Mouse (Mus musculus) CH12.LX (cell line): ENCODE data around the gene Htr1f. TPM values are rescaled to one million over a fixed set of nuclear protein-coding genes. Genes with fewer than 3 reads are reported as not detected.

ENCODE experiments used
- DNase-seq: peaks from one replicate; pipeline ENCODE4 v3.0.0-alpha.2; 2013; ENCODE audit errors: extremely low read depth
- H3K27ac ChIP-seq: 2 replicates; pipeline ENCODE4 v1.5.1; 2012; ENCODE audit warnings: low read depth, mild to moderate bottlenecking, control low read depth, moderate library complexity; ENCODE audit not compliant: insufficient read depth
- H3K27me3 ChIP-seq: replicated peaks from 2 replicates; pipeline ENCODE3; 2012; ENCODE audit warnings: inconsistent platforms
- H3K36me3 ChIP-seq, 2 experiments: replicated peaks in 1 of 2; 2 replicates each; pipeline versions ENCODE3 to v1.6.1; 2012; ENCODE audit warnings: inconsistent platforms in 1 of 2, low read length in 1 of 2, mild to moderate bottlenecking in 1 of 2, mixed read lengths in 1 of 2, moderate library complexity in 1 of 2; ENCODE audit not compliant: control insufficient read depth in 1 of 2, insufficient read depth in 1 of 2
- H3K4me1 ChIP-seq, 2 experiments: 2 replicates each; pipeline ENCODE4 v1.6.1; 2012; ENCODE audit warnings: inconsistent platforms in 1 of 2, moderate library complexity in 1 of 2; ENCODE audit not compliant: insufficient read depth in 2 of 2, control insufficient read depth in 1 of 2
- H3K4me2 ChIP-seq: 2 replicates; pipeline ENCODE4 v1.6.1; 2012; ENCODE audit warnings: low read depth, mild to moderate bottlenecking, control low read depth; ENCODE audit not compliant: poor library complexity, insufficient read depth, severe bottlenecking
- H3K4me3 ChIP-seq, 3 experiments: fragments of 150-350 bp in 1 of 3; sonication (generic) in 1 of 3; replicated peaks in 1 of 3; 2 replicates each; pipeline versions ENCODE3 to v1.5.1; 2011 to 2012; ENCODE audit warnings: low read depth in 2 of 3, low read length in 2 of 3, mild to moderate bottlenecking in 2 of 3, moderate library complexity in 2 of 3, control low read depth in 1 of 3, improper control_type of control experiment in 1 of 3, inconsistent platforms in 1 of 3, mixed read lengths in 1 of 3; ENCODE audit not compliant: poor library complexity in 1 of 3
- H3K79me2 ChIP-seq: replicated peaks from 2 replicates; pipeline ENCODE4 v1.6.1; 2012; ENCODE audit warnings: mild to moderate bottlenecking, moderate library complexity; ENCODE audit not compliant: control insufficient read depth, poor library complexity, insufficient read depth, severe bottlenecking; ENCODE audit errors: extremely low read depth
- H3K9ac ChIP-seq: 2 replicates; pipeline ENCODE4 v1.6.1; 2012; ENCODE audit warnings: low read depth, mild to moderate bottlenecking, control low read depth, moderate library complexity; ENCODE audit not compliant: insufficient read depth
- H3K9me3 ChIP-seq: replicated peaks from 2 replicates; pipeline ENCODE3; 2012; ENCODE audit warnings: low read length, inconsistent platforms, mixed read lengths
- CHD1 ChIP-seq: IDR thresholded peaks from 2 replicates; pipeline ENCODE4 v1.6.1; 2012; ENCODE audit warnings: low read depth, low read length, improper control_type of control experiment, inconsistent platforms
- CTCF ChIP-seq, 2 experiments: IDR thresholded peaks in 1 of 2; conservative IDR thresholded peaks in 1 of 2; 2 replicates each; pipeline ENCODE4 v1.5.1; 2011 to 2012; ENCODE audit warnings: low read depth in 2 of 2, low read length in 2 of 2, improper control_type of control experiment in 1 of 2, inconsistent platforms in 1 of 2, mild to moderate bottlenecking in 1 of 2, moderate library complexity in 1 of 2
- EP300 ChIP-seq: IDR thresholded peaks from 2 replicates; pipeline ENCODE4 v1.6.1; 2011; ENCODE audit warnings: low read length, improper control_type of control experiment
- ETS1 ChIP-seq: conservative IDR thresholded peaks from 2 replicates; pipeline ENCODE4 v1.6.1; 2012; ENCODE audit warnings: low read depth, mild to moderate bottlenecking, inconsistent platforms, low read length, improper control_type of control experiment, moderate library complexity
- GABPA ChIP-seq: IDR thresholded peaks from 2 replicates; pipeline ENCODE4 v1.6.1; 2012; ENCODE audit warnings: low read depth, low read length, improper control_type of control experiment, inconsistent platforms; ENCODE audit not compliant: insufficient replicate concordance
- KAT2A ChIP-seq: IDR thresholded peaks from 2 replicates; pipeline ENCODE4 v1.6.1; 2012; ENCODE audit warnings: low read length, improper control_type of control experiment, inconsistent platforms; ENCODE audit not compliant: insufficient replicate concordance
- MEF2A ChIP-seq: IDR thresholded peaks from 2 replicates; pipeline ENCODE4 v1.6.1; 2014; ENCODE audit warnings: low read depth, mild to moderate bottlenecking, inconsistent platforms, low read length, improper control_type of control experiment, borderline replicate concordance
- MXI1 ChIP-seq: IDR thresholded peaks from 2 replicates; pipeline ENCODE4 v1.6.1; 2011; ENCODE audit warnings: mild to moderate bottlenecking, low read depth, low read length, improper control_type of control experiment
- NELFE ChIP-seq: IDR thresholded peaks from 2 replicates; pipeline ENCODE4 v1.6.1; 2011; ENCODE audit warnings: low read depth, low read length, improper control_type of control experiment
- RAD21 ChIP-seq: IDR thresholded peaks from 2 replicates; pipeline ENCODE4 v1.6.1; 2011; ENCODE audit warnings: low read depth, mild to moderate bottlenecking, low read length, improper control_type of control experiment, moderate library complexity
- RCOR1 ChIP-seq: conservative IDR thresholded peaks from 2 replicates; pipeline ENCODE4 v1.6.1; 2012; ENCODE audit warnings: low read depth, mild to moderate bottlenecking, inconsistent platforms, low read length, improper control_type of control experiment
- SIN3A ChIP-seq: IDR thresholded peaks from 2 replicates; pipeline ENCODE4 v1.6.1; 2012; ENCODE audit warnings: low read length, improper control_type of control experiment, inconsistent platforms
- TBP ChIP-seq: conservative IDR thresholded peaks from 2 replicates; pipeline ENCODE4 v1.6.1; 2011; ENCODE audit warnings: low read depth, low read length, improper control_type of control experiment
- TCF12 ChIP-seq: IDR thresholded peaks from 2 replicates; pipeline ENCODE4 v1.6.1; 2014; ENCODE audit warnings: low read depth, mild to moderate bottlenecking, inconsistent platforms, low read length, improper control_type of control experiment
- UBTF ChIP-seq: IDR thresholded peaks from 2 replicates; pipeline ENCODE4 v1.6.1; 2012; ENCODE audit warnings: low read depth, mild to moderate bottlenecking, inconsistent platforms, low read length, improper control_type of control experiment, moderate library complexity
- USF1 ChIP-seq: IDR thresholded peaks from 2 replicates; pipeline ENCODE4 v1.6.1; 2014; ENCODE audit warnings: low read depth, mild to moderate bottlenecking, inconsistent platforms, low read length, improper control_type of control experiment
- USF2 ChIP-seq: conservative IDR thresholded peaks from 2 replicates; pipeline ENCODE4 v1.6.1; 2011; ENCODE audit warnings: low read depth, low read length, improper control_type of control experiment
- ZC3H11A ChIP-seq: IDR thresholded peaks from 2 replicates; pipeline ENCODE4 v1.6.1; 2012; ENCODE audit warnings: low read depth, mild to moderate bottlenecking, inconsistent platforms, low read length, improper control_type of control experiment
- ZNF384 ChIP-seq: IDR thresholded peaks from 2 replicates; pipeline ENCODE4 v1.6.1; 2012; ENCODE audit warnings: low read depth, low read length, improper control_type of control experiment, inconsistent platforms
- dilution Hi-C: fragments of 300-500 bp; cut with MboI; formaldehyde crosslinking; loops from 2 replicates; pipeline ENCODE4 v1.14.3; 2020; ENCODE audit warnings: low sequenced_read_pairs; ENCODE audit not compliant: extremely low pct_unique_long_range_greater_than_20kb, extremely low pct_ligation_motif_present
- in situ Hi-C: fragments of 300-500 bp; cut with MboI; formaldehyde crosslinking; loops from 3 replicates; pipeline ENCODE4 v1.14.3; 2019; ENCODE audit warnings: low sequenced_read_pairs, low pct_ligation_motif_present, low pct_unique_long_range_greater_than_20kb, mixed read lengths
- polyA plus RNA-seq: library from polyadenylated mRNA; unstranded; fragments of >175 nt; gene quantifications from 2 replicates; pipeline ENCODE4 v1.2.1, GENCODE M21; 2012; ENCODE audit warnings: low read depth; ENCODE audit not compliant: insufficient read length
- total RNA-seq, 2 experiments: library from RNA; depleted of rRNA; stranded (reverse); fragments of 300-350 nt in 1 of 2; fragments of >200 nt in 1 of 2; gene quantifications; 2 replicates each; pipeline ENCODE4 v1.2.3; 2012 to 2014

Gene Htr1f
- total and polyA plus RNA-seq, 3 experiments, result not detected

GRCm38 (mm10) chr16:64923500-64923899 lies 182.2 kb downstream of the Htr1f start:
- Histone ChIP-seq H3K4me2 (no peak overlapping the region; the same call in 1 of the 2 replicates), H3K27me3 (no peaks in the 10 kb centered on the region), H3K9me3 (no peaks in the 10 kb centered on the region), H3K4me1 (no peaks in the 10 kb centered on the region), H3K27ac (no peak overlapping the region), H3K79me2 (no peaks in the 10 kb centered on the region), H3K9ac (no peak overlapping the region), H3K4me3 (no peak overlapping the region), H3K36me3 (no peaks in the 10 kb centered on the region)
- TF ChIP-seq USF1 (no peak), NELFE (no peak), RCOR1 (no peak), ZNF384 (no peak), MXI1 (no peak), EP300 (no peak), TBP (no peak), UBTF (no peak), USF2 (no peak), GABPA (no peak)
- dilution Hi-C loops (no loop called here), in situ Hi-C loops (loop anchor here (25.0 kb wide), 2 partner anchors 189 to 564 kb away; partner anchors contain the start of gene Htr1f)
- no peak for DNase-seq

- H3K27me3 ChIP-seq, result no peaks in the 10 kb centered on the region
- H3K4me3 ChIP-seq, result no peak overlapping the region
- H3K36me3 ChIP-seq, result no peaks in the 10 kb centered on the region
- H3K4me2 ChIP-seq, result no peak overlapping the region
- H3K79me2 ChIP-seq, result no peaks in the 10 kb centered on the region
- dilution Hi-C loops, result no loop called here
- DNase-seq, result no peak
- no peak overlapping the region for H3K27ac ChIP-seq
- in situ Hi-C loops, result loop anchor here (25.0 kb wide), 2 partner anchors 204 to 579 kb away; partner anchors contain the start of gene Htr1f
- H3K4me1 ChIP-seq, result no peaks in the 10 kb centered on the region
- TF ChIP-seq SIN3A (no peak), KAT2A (no peak), EP300 (no peak), RCOR1 (no peak), CTCF (conservative IDR thresholded peaks at IDR 0.05 in 1 of 2, IDR thresholded peaks at IDR 0.05 in 1 of 2; ENCODE audit: low read depth in 2 of 2, low read length in 2 of 2) (no peak), CHD1 (no peak), MEF2A (no peak), TBP (no peak), ETS1 (no peak), RAD21 (no peak), TCF12 (no peak), ZC3H11A (no peak)
- TF ChIP-seq, all 38 proteins: peak for 0
- Histone ChIP-seq H3K9ac (no peak overlapping the region), H3K9me3 (no peaks in the 10 kb centered on the region)
These were observed 196.9 kb downstream of the Htr1f start for GRCm38 (mm10) chr16:64908747-64909146.
